Mouse (Mus musculus) frontal cortex, postnatal 14 days (tissue): ENCODE data around the gene Trmt1l.

Experiments used
- DNase-seq, 2 experiments: peaks; one replicate each; pipeline ENCODE4 v3.0.0; 2022; ENCODE audit warnings: low spot score in 2 of 2

Trmt1l gene

GRCm38 (mm10) chr1:151494711-151495110 is 66.4 kb downstream of the Trmt1l start:
- no peak for DNase-seq

GRCm38 (mm10) chr1:151495635-151496285 is 67.4 kb downstream of the Trmt1l start:
- DNase-seq, result no peak

DNA sequence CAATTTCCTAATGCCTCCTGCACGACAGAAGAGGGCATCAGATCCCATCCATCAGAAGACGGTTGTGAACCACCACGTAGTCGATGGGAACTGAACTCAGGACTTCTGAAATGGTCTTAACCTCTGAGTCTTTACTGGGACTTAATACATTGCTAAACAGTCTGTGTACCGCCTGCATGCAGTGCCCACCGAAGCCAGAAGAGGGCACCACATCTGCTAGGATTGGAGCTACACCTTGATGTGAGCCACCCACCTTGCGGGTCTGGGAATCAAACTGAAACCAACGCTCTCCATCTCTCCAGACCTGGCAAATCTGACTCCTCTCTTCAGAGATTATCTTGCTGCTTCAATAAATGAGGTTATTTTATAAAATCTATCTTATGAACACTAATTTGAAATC is 68.7 kb downstream of the Trmt1l start:
- peak in 1 of 2 experiments; percentile 21 for DNase-seq

DNA sequence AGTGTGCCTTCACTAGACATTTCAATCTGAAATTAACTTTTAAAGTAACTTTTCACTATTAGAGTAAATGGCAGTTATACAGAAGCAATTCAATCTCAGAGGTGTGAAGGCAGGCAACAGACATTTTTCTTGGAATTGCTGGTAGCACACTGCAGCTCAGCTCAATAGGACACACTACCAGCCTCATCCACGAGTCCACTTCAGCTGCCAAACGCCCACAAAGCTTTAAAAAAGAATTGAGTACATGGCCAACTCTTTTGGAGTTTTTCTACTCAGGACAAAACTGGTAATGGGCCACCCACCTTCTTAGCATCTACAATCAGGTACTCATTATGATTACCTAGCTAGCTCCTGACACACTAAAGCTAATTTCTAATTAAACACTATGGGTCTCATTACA is 69.6 kb downstream of the Trmt1l start:
- no peak for DNase-seq

DNA sequence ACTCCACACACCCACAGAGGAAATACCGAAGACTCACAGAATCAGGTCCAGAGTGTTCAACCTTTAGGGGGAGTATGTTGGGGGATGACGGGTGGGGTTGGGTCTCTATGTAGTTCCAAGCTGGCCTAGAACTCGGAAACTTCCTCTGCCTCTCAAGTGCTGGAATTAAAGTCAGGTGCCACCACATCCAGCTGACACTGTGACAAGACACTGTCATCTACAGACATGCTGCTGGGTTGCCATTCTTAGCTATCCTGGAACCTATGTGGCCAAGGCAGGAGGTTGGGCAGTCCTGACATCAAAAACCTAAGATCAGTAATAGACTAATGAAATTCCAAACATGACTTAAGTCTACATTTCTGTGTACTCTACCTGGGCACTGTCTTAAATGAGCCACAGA is 70.0 kb downstream of the Trmt1l start:
- no peak for DNase-seq

- peak; percentile 23 to 33 for DNase-seq
Measured at GRCm38 (mm10) chr1:151499815-151500501, 71.6 kb downstream of the Trmt1l start.

DNA sequence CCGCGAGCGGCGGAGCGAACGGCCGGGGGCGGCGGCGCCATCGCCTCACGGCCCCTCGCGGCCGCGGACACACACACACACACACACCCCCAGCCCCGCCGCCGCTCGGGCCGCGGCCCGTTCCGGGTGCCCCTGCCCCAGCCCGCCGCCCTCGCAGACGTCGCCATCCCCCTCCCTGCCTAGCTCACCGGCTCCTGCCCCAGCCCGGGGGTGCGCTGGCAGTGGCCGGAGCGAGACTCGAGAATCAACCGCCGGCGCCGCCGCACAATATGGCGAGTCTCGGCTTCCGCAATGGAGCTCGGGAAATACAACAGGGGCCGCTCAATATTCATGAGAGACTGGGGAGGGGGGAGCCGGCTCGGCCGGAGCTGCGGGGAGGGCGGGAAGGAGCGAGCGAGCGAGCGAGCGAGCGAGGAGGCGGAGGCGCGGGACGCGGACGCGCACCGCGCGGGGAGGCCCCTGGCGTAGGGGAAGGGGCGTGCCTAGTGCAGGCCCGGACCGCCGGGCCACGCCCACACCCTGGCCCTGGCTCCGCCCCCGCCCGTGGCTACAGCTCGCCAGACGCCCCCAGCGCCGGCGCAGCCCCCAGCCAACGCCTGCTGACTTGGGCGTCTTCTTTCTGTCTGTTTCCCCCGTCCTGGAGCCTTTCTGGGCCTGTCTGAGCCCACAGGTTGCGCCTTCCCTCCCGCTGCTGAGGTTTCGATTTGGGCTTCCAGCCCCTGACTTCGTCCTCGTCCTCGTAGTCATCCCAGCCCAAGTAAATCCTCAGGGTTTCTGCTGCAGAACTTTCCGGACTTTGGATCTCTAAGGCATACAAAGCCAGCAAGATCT is 72.4 kb downstream of the Trmt1l start, which contains the start of gene Rnf2:
Gene Rnf2, minus strand, starts transcription at position 425 of the 831 bp plus-strand sequence.
- peak; percentile 72 to 79 for DNase-seq
